Mouse (Mus musculus) liver, embryonic 16.5 days (tissue): Measurements from ENCODE around the gene Marcksl1. TPM values are rescaled to one million over a fixed set of nuclear protein-coding genes. Genes with fewer than 3 reads are reported as not detected.

Source experiments
- ATAC-seq: fragments of 200-750 bp; cut with Nextera tagmentation; 2 replicates; pipeline ENCODE4 v1.8.0; 2017; ENCODE audit warnings: low read depth, mild to moderate bottlenecking, moderate number of reproducible peaks, moderate library complexity
- H3K27ac ChIP-seq: fragments of 300-500 bp; sonication (generic); 2 replicates; pipeline ENCODE4 v1.5.1; 2014; ENCODE audit warnings: mild to moderate bottlenecking, low read length
- H3K27me3 ChIP-seq: fragments of 300-500 bp; sonication (generic); 2 replicates; pipeline ENCODE4 v1.6.1; 2014; ENCODE audit warnings: low read depth, low read length, mixed read lengths; ENCODE audit not compliant: control insufficient read depth, insufficient read depth
- H3K36me3 ChIP-seq: fragments of 300-500 bp; sonication (generic); 2 replicates; pipeline ENCODE4 v1.6.1; 2014; ENCODE audit warnings: mild to moderate bottlenecking; ENCODE audit not compliant: control insufficient read depth, insufficient read depth
- H3K4me1 ChIP-seq: fragments of 300-500 bp; sonication (generic); 2 replicates; pipeline ENCODE4 v1.6.1; 2014; ENCODE audit warnings: low read depth, low read length, mixed read lengths; ENCODE audit not compliant: control insufficient read depth
- H3K4me2 ChIP-seq: fragments of 300-500 bp; sonication (generic); 2 replicates; pipeline ENCODE4 v1.6.1; 2014; ENCODE audit warnings: low read depth, low read length, mixed read lengths
- H3K4me3 ChIP-seq: fragments of 300-500 bp; sonication (generic); 2 replicates; pipeline ENCODE4 v1.5.1; 2014; ENCODE audit warnings: low read depth, mild to moderate bottlenecking, low read length
- H3K9ac ChIP-seq: fragments of 300-500 bp; sonication (generic); 2 replicates; pipeline ENCODE4 v1.6.1; 2014; ENCODE audit warnings: low read depth, low read length
- H3K9me3 ChIP-seq: fragments of 300-500 bp; sonication (generic); replicated peaks from 2 replicates; pipeline ENCODE4 v1.6.1; 2016; ENCODE audit warnings: low read length; ENCODE audit not compliant: control insufficient read depth
- WGBS: fragments of 180-500 bp; shearing (Covaris S2); extraction: QIAGEN DNeasy Blood & Tissue Kit; methylation state at CpG from one replicate; pipeline ENCODE4 v1.1.7; 2014; ENCODE audit not compliant: insufficient replicate concordance; 5-methylcytosine and 5-hydroxymethylcytosine counted together
- polyA plus RNA-seq: library from polyadenylated mRNA; unstranded; fragments of >200 nt; fragmentation: Nextera tagmentation; extraction: Ambion mirVana; gene quantifications from 2 replicates; pipeline ENCODE4 v1.2.1, GENCODE M21; 2015

Marcksl1 gene
- polyA plus RNA-seq: 36.6 and 41.4 TPM in 2 replicates

DNA sequence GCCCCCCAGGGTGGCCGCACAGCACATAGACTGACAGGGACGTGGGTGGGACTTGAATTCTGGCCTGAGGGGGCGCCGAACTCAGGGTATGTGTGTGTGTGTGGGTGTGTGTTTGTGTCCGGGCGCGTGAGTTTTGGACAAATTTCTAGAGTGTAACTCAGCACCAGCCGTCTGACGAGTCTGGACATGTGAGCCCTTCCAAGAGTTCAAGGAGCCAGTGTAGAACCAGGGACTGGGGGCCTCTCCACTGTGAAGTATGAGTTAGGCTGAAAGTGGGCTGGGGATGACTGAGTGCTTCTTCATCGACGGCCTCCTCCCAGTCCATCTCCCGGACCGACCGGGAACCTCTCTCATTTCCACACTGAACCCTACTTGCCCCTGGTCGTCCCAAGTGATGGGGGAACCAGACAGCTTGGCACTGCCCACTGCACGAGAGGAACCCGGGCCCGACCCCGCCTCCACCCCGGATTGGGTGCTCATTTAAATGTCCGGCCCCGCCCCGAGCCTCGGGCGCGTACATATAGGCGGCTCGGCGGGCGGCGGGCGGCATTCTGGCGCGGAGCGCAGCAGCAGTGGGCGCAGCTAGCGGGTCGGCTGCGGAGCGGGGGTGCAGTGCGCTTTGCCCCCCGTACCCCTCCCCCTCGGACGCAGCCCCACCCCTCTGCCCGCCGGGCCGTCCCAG is at the start of gene Marcksl1:
Gene Marcksl1, plus strand, starts transcription at position 496 of the 682 bp plus-strand sequence.
- Histone ChIP-seq H3K9me3 (no peaks in the 10 kb centered on the region), H3K4me1 (peaks cover 17% of the 10 kb centered on the region), H3K36me3 (peaks cover 16% of the 10 kb centered on the region), H3K4me3 (peak within 1 kb of the TSS; percentile 72), H3K4me2 (peak within 1 kb of the TSS; percentile 98), H3K27me3 (peaks cover 34% of the 10 kb centered on the region), H3K27ac (no peak within 1 kb of the TSS; the same call in 1 of the 2 replicates), H3K9ac (peak within 1 kb of the TSS; percentile 65)
- ATAC-seq: peak; percentile 79
- WGBS: 9% methylated on average over 47 of the region's 47 CpGs

DNA sequence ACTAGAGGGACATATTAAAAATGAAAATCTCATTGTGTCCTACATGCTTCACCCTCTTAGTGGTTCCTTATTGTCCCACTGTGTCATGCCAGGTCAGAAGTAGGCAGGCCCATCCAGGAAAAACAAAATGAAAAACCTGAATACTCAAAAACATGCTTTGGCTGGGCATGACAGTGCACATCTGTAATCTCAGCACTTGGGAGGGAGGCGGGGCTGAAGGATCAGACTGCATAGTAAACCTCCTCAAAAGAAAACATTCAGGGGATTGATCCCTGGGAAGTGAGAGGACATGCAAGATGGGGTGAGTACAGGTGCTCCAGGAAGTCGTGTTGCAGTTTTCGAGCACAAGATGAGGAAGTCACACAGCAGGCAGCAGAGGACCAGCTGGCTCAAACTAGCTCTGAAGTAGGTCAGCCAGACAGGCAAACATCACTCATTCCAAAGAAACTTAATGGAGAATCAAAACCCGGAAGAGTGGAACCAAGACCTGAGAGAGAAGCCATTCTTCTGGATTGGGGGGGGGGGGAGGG is 49.0 kb upstream of the Marcksl1 start:
- Histone ChIP-seq H3K9ac (peak overlapping the region; percentile 73), H3K36me3 (peaks cover 46% of the 10 kb centered on the region), H3K27ac (peak overlapping the region; percentile 100), H3K4me1 (peaks cover 38% of the 10 kb centered on the region), H3K4me3 (peak overlapping the region; percentile 94), H3K27me3 (no peaks in the 10 kb centered on the region), H3K4me2 (peak overlapping the region; percentile 82), H3K9me3 (no peaks in the 10 kb centered on the region)
- ATAC-seq: peak; percentile 25
- WGBS: 48% methylated on average over 4 of the region's 4 CpGs

DNA sequence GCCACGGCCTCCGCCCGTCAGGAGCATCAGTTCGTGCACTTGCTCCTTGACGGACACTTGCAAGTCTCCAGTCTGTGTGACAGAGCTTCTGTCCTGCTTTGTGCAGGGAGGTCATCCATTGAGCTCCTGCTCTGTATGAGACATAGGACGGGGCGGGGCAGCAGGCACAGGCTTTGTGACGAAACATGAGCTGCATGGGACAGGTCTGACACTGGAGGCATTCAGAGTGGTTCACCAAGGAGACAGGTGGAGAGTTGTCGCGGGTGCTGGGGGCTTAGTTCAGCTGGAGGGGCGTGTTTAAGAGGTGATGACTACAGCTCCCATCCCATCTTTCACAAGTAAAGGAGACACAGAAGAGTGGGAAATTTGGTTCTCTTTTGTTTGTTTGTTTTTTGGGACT is 37.3 kb upstream of the Marcksl1 start:
- no peak overlapping the region for H3K4me3 ChIP-seq
- WGBS: 81% methylated on average over 11 of the region's 11 CpGs
- H3K4me2 ChIP-seq: no peak overlapping the region
- H3K9ac ChIP-seq: no peak overlapping the region
- no peak overlapping the region for H3K27ac ChIP-seq
- ATAC-seq: no peak
- H3K36me3 ChIP-seq: peaks cover 86% of the 10 kb centered on the region
- no peaks in the 10 kb centered on the region for H3K27me3 ChIP-seq
- no peaks in the 10 kb centered on the region for H3K9me3 ChIP-seq
- H3K4me1 ChIP-seq: no peaks in the 10 kb centered on the region; the same call in 1 of the 2 replicates

DNA sequence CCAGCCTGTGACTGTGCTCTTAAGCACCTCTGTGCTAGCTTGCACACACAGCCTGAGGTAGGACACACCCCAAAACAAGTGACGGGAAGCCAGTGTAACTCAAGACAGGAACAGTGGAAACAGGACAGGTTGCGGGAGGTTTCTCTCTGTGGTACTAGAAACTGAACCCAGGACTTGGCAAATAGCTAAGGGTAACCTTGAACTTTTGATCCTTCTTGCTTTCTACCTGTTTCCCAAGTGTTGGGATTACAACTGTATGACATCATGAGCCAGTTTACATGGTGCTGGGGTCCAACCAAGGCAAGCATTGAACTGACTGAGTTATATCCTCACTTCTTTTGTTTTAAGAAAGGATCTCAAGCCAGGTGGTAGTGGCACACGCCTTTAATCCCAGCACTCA is 33.5 kb upstream of the Marcksl1 start:
- H3K36me3 ChIP-seq: peaks cover 88% of the 10 kb centered on the region
- no peak for ATAC-seq
- WGBS: 87% methylated on average over 3 of the region's 3 CpGs
- H3K4me3 ChIP-seq: no peak overlapping the region
- no peak overlapping the region for H3K4me2 ChIP-seq
- no peak overlapping the region for H3K27ac ChIP-seq
- no peaks in the 10 kb centered on the region for H3K27me3 ChIP-seq
- no peak overlapping the region for H3K9ac ChIP-seq
- H3K9me3 ChIP-seq: no peaks in the 10 kb centered on the region
- no peaks in the 10 kb centered on the region; the same call in 1 of the 2 replicates for H3K4me1 ChIP-seq

DNA sequence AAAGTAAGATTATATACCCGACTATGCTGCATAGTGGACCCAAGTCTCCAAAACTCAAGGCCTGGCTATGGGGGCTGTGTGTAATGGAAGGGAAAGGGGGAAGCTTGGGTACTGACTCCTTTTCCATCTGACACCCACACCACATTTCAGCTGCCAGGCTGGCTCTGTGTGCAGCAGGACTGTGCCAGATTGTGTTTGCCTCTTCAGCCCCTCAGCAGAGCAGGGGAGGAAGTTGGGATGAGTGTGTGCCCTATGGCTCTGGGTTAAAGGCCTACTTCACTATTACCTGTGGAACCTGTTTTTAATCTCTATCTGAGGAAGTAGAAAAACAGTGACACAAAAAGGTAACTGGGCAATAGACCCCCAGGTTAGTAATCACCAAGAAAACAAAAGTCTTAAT is 32.3 kb upstream of the Marcksl1 start:
- WGBS: 70% methylated on average over 1 of the region's 1 CpGs
- H3K4me1 ChIP-seq: no peaks in the 10 kb centered on the region; the same call in 1 of the 2 replicates
- H3K27me3 ChIP-seq: no peaks in the 10 kb centered on the region
- H3K36me3 ChIP-seq: peaks cover 91% of the 10 kb centered on the region
- H3K27ac ChIP-seq: no peak overlapping the region
- H3K9me3 ChIP-seq: no peaks in the 10 kb centered on the region
- no peak for ATAC-seq
- no peak overlapping the region for H3K4me2 ChIP-seq
- H3K4me3 ChIP-seq: no peak overlapping the region
- no peak overlapping the region for H3K9ac ChIP-seq

DNA sequence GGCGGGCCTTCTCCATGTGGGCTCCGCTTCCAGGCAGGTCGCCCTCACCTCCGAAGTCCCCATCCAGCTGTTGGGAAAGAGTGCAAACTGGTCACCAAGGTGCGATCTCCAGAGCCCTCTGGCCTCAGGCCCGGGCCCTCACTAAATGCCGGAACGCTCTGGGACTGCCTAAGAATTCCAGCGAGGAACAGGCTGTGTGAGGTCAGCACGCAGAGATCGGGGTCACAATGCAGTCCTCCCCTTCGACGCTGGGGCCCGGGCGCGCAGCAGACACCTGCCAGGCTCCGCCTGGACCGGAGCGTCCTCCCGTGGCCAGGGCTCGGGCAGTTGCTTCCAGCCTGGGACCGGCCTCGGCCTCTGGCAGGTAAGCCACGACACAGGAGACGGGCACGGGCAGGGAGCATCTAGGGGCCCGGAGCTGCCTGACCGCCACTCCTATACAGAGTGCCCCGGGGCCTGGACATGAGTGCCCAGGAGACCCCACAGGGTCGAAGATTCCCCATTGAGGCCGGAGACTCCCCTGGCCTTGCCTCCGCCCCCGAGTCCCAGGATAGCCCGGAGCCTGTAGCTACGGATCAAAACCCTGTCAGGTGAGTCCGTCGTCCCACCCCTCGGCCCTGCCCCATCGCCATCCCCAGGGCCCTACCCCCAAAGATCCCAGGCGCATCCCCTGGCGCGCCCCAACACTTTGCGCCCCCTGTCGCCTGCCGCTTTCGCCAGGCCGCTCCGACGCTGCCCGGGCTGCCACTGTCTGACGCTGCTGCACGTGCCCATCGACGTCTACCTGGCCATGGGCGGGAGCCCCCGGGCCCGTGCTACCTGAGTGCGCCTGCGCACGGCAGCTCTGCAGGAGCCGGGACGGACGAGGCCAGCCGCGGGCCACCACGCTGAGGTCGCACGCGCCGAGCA is 22.2 kb upstream of the Marcksl1 start, which contains the start of the genes Tssk3 and Fam229a:
Gene Tssk3, minus strand, starts transcription at position 51 of the 909 bp plus-strand sequence.
Gene Fam229a, plus strand, starts transcription at position 219 of the 909 bp plus-strand sequence.
- Histone ChIP-seq H3K27ac (no peak within 1 kb of the TSS), H3K4me1 (peaks cover 10% of the 10 kb centered on the region), H3K9me3 (no peaks in the 10 kb centered on the region), H3K4me3 (peak within 1 kb of the TSS; percentile 24), H3K36me3 (peaks cover 34% of the 10 kb centered on the region), H3K9ac (0 out of 2 replicates have a peak within 1 kb of the TSS, but pooled peaks have one; percentile 18), H3K27me3 (peaks cover 29% of the 10 kb centered on the region), H3K4me2 (peak within 1 kb of the TSS; percentile 41)
- 15% methylated on average over 69 of the region's 70 CpGs for WGBS
- peak; percentile 30; the same call in 1 of the 2 replicates for ATAC-seq

DNA sequence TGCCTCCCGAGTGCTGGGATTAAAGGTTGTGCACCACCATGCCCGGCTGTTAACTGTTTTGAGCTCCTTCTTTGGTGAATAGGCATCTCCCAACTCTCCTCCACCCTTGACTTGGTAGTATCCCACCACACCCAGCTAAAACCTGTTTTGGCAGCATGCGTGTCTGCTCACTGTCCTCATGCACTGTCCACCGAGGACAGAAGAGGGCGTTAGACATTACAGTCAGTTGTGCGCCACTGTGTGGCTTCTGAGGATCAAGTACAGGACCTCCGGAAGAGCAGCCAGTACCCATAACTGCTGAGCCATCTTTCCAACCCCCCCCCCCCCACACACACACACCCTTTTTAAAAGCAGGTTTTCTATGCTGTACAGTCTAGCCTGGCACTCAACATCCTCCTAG is 18.7 kb upstream of the Marcksl1 start:
- Histone ChIP-seq H3K9me3 (no peaks in the 10 kb centered on the region), H3K36me3 (peaks cover 1% of the 10 kb centered on the region; the same call in 1 of the 2 replicates), H3K4me1 (peaks cover 10% of the 10 kb centered on the region), H3K9ac (no peak overlapping the region), H3K27ac (no peak overlapping the region), H3K4me3 (no peak overlapping the region), H3K27me3 (peaks cover 29% of the 10 kb centered on the region), H3K4me2 (no peak overlapping the region)
- no peak for ATAC-seq
- WGBS: 38% methylated on average over 6 of the region's 7 CpGs

DNA sequence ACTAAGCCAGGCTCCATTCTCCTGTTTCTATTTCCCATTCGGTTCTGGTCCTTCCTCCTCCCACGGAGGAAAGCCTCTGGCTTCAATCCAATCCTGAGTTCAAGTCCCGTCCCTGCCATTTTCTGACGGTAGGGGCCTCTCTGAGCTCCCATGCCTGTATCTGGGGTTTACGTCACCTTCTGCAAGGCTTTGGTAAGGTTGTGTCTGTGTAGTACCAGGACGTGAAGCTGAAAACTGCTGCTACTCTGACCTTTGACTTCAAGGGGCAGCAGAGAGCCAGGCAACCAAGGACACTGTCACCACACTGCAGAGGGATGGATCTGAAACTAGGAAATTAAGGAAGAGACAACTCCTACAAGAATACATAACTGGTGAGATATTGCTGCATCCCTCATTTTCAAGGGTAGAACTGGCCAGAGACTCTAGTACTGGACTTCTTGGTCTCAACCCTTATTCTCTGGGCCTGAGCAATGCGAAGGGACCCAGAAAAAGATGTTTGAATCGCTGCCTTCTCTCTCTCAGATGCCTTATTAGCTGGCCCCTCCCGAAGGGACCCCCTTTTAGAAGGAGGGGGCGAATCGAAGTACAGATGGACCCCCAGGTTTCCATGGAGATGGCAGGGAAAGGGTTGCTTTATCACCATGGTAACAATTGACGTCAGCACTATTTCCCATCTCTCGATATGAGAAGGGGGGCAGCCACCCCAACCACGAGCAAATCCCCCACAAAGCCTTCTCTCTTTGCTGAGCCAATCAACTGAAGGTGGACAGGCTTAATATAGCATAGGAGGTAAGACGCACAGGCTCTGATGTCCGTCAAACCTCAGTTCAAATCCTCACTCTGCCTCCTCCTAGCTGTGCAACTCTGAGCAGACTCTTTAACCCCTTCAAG is 17.5 kb upstream of the Marcksl1 start:
- Histone ChIP-seq H3K4me2 (no peak overlapping the region), H3K27me3 (peaks cover 21% of the 10 kb centered on the region), H3K9me3 (no peaks in the 10 kb centered on the region), H3K4me1 (peaks cover 19% of the 10 kb centered on the region), H3K36me3 (no peaks in the 10 kb centered on the region), H3K9ac (no peak overlapping the region), H3K4me3 (no peak overlapping the region), H3K27ac (no peak overlapping the region)
- WGBS: 17% methylated on average over 16 of the region's 16 CpGs
- ATAC-seq: no peak
